Mouse (Mus musculus) heart, adult 2 months (tissue): ENCODE measurements around the gene Nphp3. TPM values are rescaled to one million over a fixed set of nuclear protein-coding genes. Genes with fewer than 3 reads are reported as not detected.
A peak's percentile ranks its signal among the peaks of the same experiment; 100 is the strongest.

Experiments used
- DNase-seq, 2 experiments: peaks; one replicate each; pipeline ENCODE4 v3.0.0; 2021
- H3K27ac ChIP-seq: fragments of 200-600 bp; 2 replicates; pipeline ENCODE4 v1.8.1; 2022
- H3K27me3 ChIP-seq: fragments of 200-500 bp; 2 replicates; pipeline ENCODE4 v1.6.1; 2012; ENCODE audit warnings: mild to moderate bottlenecking, low read length, inconsistent platforms, mixed read lengths; ENCODE audit not compliant: control insufficient read depth, insufficient read depth
- H3K36me3 ChIP-seq: fragments of 200-500 bp; 2 replicates; pipeline ENCODE4 v1.6.1; 2012; ENCODE audit warnings: low read length, inconsistent platforms; ENCODE audit not compliant: control insufficient read depth, insufficient read depth
- H3K4me1 ChIP-seq: fragments of 200-500 bp; 2 replicates; pipeline ENCODE4 v1.6.1; 2011; ENCODE audit warnings: low read length; ENCODE audit not compliant: control insufficient read depth, insufficient read depth
- H3K4me3 ChIP-seq: fragments of 200-600 bp; 2 replicates; pipeline ENCODE4 v1.8.1; 2022
- H3K79me2 ChIP-seq: fragments of 200-500 bp; replicated peaks from 2 replicates; pipeline ENCODE4 v1.6.1; 2012; ENCODE audit warnings: mild to moderate bottlenecking, inconsistent platforms, low read length, moderate library complexity, mixed read lengths; ENCODE audit not compliant: control insufficient read depth, insufficient read depth
- H3K9ac ChIP-seq: fragments of 200-500 bp; 2 replicates; pipeline ENCODE4 v1.6.1; 2012; ENCODE audit warnings: low read depth, mild to moderate bottlenecking, control low read depth, inconsistent platforms, low read length, mixed read lengths
- CTCF ChIP-seq: fragments of 200-600 bp; IDR thresholded peaks from 2 replicates; pipeline ENCODE4 v1.8.1; 2022; ENCODE audit warnings: antibody characterized with exemption, mild to moderate bottlenecking, moderate library complexity
- EP300 ChIP-seq: fragments of 200-500 bp; IDR thresholded peaks from 2 replicates; pipeline ENCODE4 v1.6.1; 2011; ENCODE audit warnings: low read depth, low read length, control low read depth; ENCODE audit not compliant: insufficient read depth
- POLR2A ChIP-seq: fragments of 200-500 bp; IDR thresholded peaks from 2 replicates; pipeline ENCODE4 v1.6.1; 2011; ENCODE audit warnings: mild to moderate bottlenecking, low read depth, low read length, control low read depth; ENCODE audit not compliant: insufficient read depth
- WGBS: fragments of 180-500 bp; shearing (Covaris S2); methylation state at CpG from one replicate; pipeline ENCODE4 v1.1.7; 2018; 5-methylcytosine and 5-hydroxymethylcytosine counted together
- intact Hi-C: fragments of 180-260 bp; cut with DNase I; formaldehyde crosslinking; loops from one replicate; pipeline ENCODE4 v1.15.1; 2025
- polyA plus RNA-seq: library from polyadenylated mRNA; depleted of rRNA; stranded (reverse); fragments of >200 nt; gene quantifications from 2 replicates; pipeline ENCODE4 v1.2.3, GENCODE M21; 2012; rRNA removed
- total RNA-seq, 2 experiments: library from RNA; stranded (reverse); gene quantifications; 2 replicates each; pipeline ENCODE4 v1.2.3; 2021

Gene Nphp3
- total and polyA plus RNA-seq, 3 experiments, result 2.4 to 4.9 (median 2.5) TPM

DNA sequence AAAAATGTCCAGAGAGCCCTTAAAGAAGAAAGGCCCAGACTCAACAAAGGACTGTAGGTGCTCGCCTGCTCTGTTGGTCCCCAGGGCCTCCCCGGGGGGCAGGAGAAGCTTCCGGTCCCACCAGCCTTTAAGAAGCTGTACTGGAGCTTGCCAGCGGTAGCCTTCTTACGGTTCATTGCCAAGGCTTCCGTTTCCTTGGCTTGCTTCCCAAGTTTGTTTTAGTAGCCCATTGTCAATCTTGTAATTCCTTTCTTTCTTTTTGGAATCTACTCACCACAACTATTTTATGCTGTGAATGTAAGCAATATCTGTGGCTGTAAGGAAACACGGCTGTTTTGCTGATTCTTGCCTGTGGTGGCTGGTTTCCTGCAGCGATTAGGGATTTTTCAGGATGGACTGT is 86.2 kb downstream of the Nphp3 start:
- DNase-seq, result peak; percentile 45 to 49
- intact Hi-C loops, result no loop called here
- Histone ChIP-seq H3K9ac (no peak overlapping the region), H3K27ac (peak overlapping the region; percentile 41; the same call in 1 of the 2 replicates), H3K4me1 (peaks cover 4% of the 10 kb centered on the region), H3K4me3 (no peak overlapping the region), H3K36me3 (0 out of 2 replicates have a peak, but pooled peaks cover 2% of the 10 kb centered on the region), H3K27me3 (no peaks in the 10 kb centered on the region), H3K79me2 (no peaks in the 10 kb centered on the region)
- no peak for TF ChIP-seq EP300
- no peak for TF ChIP-seq CTCF
- TF ChIP-seq POLR2A, result no peak
- WGBS, result 36% methylated on average over 8 of the region's 8 CpGs

DNA sequence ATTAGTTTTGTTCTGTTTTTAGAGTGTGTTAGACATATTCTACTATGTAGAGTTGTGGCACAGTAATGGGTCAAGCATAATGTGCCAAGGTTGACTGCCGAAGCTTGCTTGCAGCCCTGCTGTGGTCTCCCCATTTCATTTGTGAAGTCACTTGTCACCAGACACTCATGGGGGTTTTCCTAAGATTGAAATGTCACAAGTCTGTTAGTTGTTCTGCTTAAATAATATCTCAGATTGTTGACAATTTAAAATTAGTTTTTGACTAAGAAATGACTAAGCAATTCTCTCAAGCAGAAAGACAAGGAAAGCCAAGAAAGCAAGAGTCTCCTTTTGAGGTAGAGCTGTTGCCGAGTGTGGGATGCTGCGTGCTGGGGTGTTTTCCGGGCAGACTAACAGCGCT is 90.6 kb downstream of the Nphp3 start:
- H3K9ac ChIP-seq, result no peak overlapping the region
- no peaks in the 10 kb centered on the region for H3K27me3 ChIP-seq
- H3K79me2 ChIP-seq, result no peaks in the 10 kb centered on the region
- intact Hi-C loops, result no loop called here
- H3K4me1 ChIP-seq, result peaks cover 4% of the 10 kb centered on the region
- H3K27ac ChIP-seq, result no peak overlapping the region
- TF ChIP-seq EP300 (no peak), POLR2A (no peak)
- no peak for DNase-seq
- 0 out of 2 replicates have a peak, but pooled peaks cover 2% of the 10 kb centered on the region for H3K36me3 ChIP-seq
- WGBS, result 96% methylated on average over 5 of the region's 5 CpGs
- H3K4me3 ChIP-seq, result no peak overlapping the region

Other genes starting within 250 kb of the Nphp3 start
- gene Tmem108, start 240.7 kb upstream of the Nphp3 start, total RNA-seq, result 1 to 10 TPM; 4.6 to 4.7 TPM
- 8.7 and 9.1 TPM in 2 replicates for gene Tmem108, start 240.7 kb upstream of the Nphp3 start, polyA plus RNA-seq
- not detected for gene Gm28305, start 38.1 kb downstream of the Nphp3 start, total RNA-seq
- not detected in 2 replicates for gene Gm28305, start 38.1 kb downstream of the Nphp3 start, polyA plus RNA-seq
- 10 to 100 TPM; 14.8 to 16.0 TPM for gene Uba5, start 60.6 kb downstream of the Nphp3 start, total RNA-seq
- 11.4 and 22.0 TPM in 2 replicates for gene Uba5, start 60.6 kb downstream of the Nphp3 start, polyA plus RNA-seq
- 100 to 1,000 TPM in 1 of 2 experiments, 10 to 100 TPM in 1; 99.8 to 110 TPM for gene Acad11, start 60.8 kb downstream of the Nphp3 start, total RNA-seq
- 72.8 and 135 TPM in 2 replicates for gene Acad11, start 60.8 kb downstream of the Nphp3 start, polyA plus RNA-seq
- 1 to 10 TPM; 1.6 to 2.4 TPM for gene Ackr4, start 124.4 kb downstream of the Nphp3 start, total RNA-seq
- 6.8 and 10.9 TPM in 2 replicates for gene Ackr4, start 124.4 kb downstream of the Nphp3 start, polyA plus RNA-seq